Mouse (Mus musculus) kidney, postnatal 10 days (tissue): ENCODE measurements around the gene Osgin1.

ENCODE experiments used
- DNase-seq: peaks from one replicate; pipeline ENCODE4 v3.0.0; 2021; ENCODE audit warnings: mixed read lengths

Osgin1 gene

GRCm38 (mm10) chr8:119424199-119424733, 9.7 kb upstream of the Osgin1 start:
- DNase-seq: no peak

- DNase-seq: peak; percentile 47
Observed at GRCm38 (mm10) chr8:119424740-119425139, 9.2 kb upstream of the Osgin1 start.

- peak; percentile 61 for DNase-seq
Observed at GRCm38 (mm10) chr8:119425533-119425932, 8.4 kb upstream of the Osgin1 start.

GRCm38 (mm10) chr8:119426069-119426735, 7.7 kb upstream of the Osgin1 start:
- no peak for DNase-seq

- no peak for DNase-seq
Observed at GRCm38 (mm10) chr8:119427634-119428349, 6.1 kb upstream of the Osgin1 start.

- no peak for DNase-seq
Observed at GRCm38 (mm10) chr8:119428350-119428740, 5.6 kb upstream of the Osgin1 start.

- DNase-seq: no peak
Observed at GRCm38 (mm10) chr8:119428766-119429327, 5.1 kb upstream of the Osgin1 start.

GRCm38 (mm10) chr8:119429552-119429951, 4.4 kb upstream of the Osgin1 start:
- DNase-seq: peak; percentile 65

- no peak for DNase-seq
Observed at GRCm38 (mm10) chr8:119430250-119430649, 3.7 kb upstream of the Osgin1 start.

GRCm38 (mm10) chr8:119430690-119431089, 3.2 kb upstream of the Osgin1 start:
- no peak for DNase-seq

GRCm38 (mm10) chr8:119432372-119432771, 1.6 kb upstream of the Osgin1 start:
- no peak for DNase-seq

GRCm38 (mm10) chr8:119434569-119434968, 645 bp downstream of the Osgin1 start:
- no peak for DNase-seq

GRCm38 (mm10) chr8:119435527-119435926, 1.6 kb downstream of the Osgin1 start:
- DNase-seq: no peak

GRCm38 (mm10) chr8:119436331-119436730, 2.4 kb downstream of the Osgin1 start:
- peak; percentile 14 for DNase-seq

GRCm38 (mm10) chr8:119436933-119437332, 3.0 kb downstream of the Osgin1 start:
- DNase-seq: peak; percentile 86

GRCm38 (mm10) chr8:119437506-119437905, 3.6 kb downstream of the Osgin1 start:
- DNase-seq: peak; percentile 43

- DNase-seq: no peak
Observed at GRCm38 (mm10) chr8:119438876-119439275, 5.0 kb downstream of the Osgin1 start.

GRCm38 (mm10) chr8:119439424-119439823, 5.5 kb downstream of the Osgin1 start:
- no peak for DNase-seq

- no peak for DNase-seq
Observed at GRCm38 (mm10) chr8:119439893-119440249, 5.9 kb downstream of the Osgin1 start.

GRCm38 (mm10) chr8:119440250-119440951, 6.5 kb downstream of the Osgin1 start:
- peak; percentile 88 for DNase-seq

GRCm38 (mm10) chr8:119440952-119441270, 7.0 kb downstream of the Osgin1 start:
- DNase-seq: no peak

GRCm38 (mm10) chr8:119442013-119442412, 8.1 kb downstream of the Osgin1 start:
- DNase-seq: no peak

- no peak for DNase-seq
Observed at GRCm38 (mm10) chr8:119442970-119443369, 9.0 kb downstream of the Osgin1 start.
